Mouse (Mus musculus): ENCODE data around the gene Haao. TPM values are rescaled to one million over a fixed set of nuclear protein-coding genes. Genes with fewer than 3 reads are reported as not detected.

Haao gene
- polyA plus RNA-seq, 1 experiment from 2014 or later, result not detected

DNA sequence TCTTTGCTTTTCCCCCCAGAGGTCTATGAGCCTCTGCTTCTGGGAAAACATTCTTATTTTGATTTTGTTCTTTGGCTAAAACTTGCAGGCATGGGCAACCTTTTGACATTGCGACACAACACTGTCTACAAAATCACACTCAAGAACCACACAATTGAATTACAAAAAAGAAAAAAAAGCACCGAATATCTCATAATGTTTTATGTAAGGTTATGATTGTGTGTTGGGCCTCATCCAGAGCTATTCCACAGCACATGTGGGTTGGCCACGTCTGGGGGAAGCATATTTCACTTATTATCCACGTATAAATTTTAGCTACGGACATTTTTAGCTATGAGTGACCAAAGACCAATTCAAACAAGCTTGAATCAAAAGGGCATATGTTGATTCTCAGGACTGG is 38.0 kb upstream of the Haao start:
- DNase-seq (ENCODE audit: low read depth, low spot score) (no peak), ATAC-seq (no peak)
- ChIA-PET POLR2A (no interaction called here), CTCF (interaction anchor here (1.0 to 1.4 kb wide), 2 partner anchors 13 to 19 kb away, joined by 4 read pairs; no protein-coding TSS in a partner anchor)
- in situ Hi-C loops (cut with MboI; ENCODE audit: low pct_unique_long_range_greater_than_20kb), result no loop called here
- no peak for TF ChIP-seq CTCF (IDR thresholded peaks at IDR 0.05)
- H3K27me3 ChIP-seq, result no peaks in the 10 kb centered on the region

- no peaks in the 10 kb centered on the region for H3K27me3 ChIP-seq
- DNase-seq (ENCODE audit: low read depth, low spot score) (no peak), ATAC-seq (peak; percentile 26)
- ChIA-PET POLR2A (interaction anchor here (0.6 kb wide), 1 partner anchor 97 kb away, joined by 5 read pairs; no protein-coding TSS in a partner anchor), CTCF (interaction anchor here (1.0 to 3.1 kb wide), 4 partner anchors 10 to 19 kb away, joined by 3 to 11 read pairs (median 4); no protein-coding TSS in a partner anchor)
- no peak for TF ChIP-seq CTCF (IDR thresholded peaks at IDR 0.05)
- in situ Hi-C loops (cut with MboI; ENCODE audit: low pct_unique_long_range_greater_than_20kb), result no loop called here
These were observed 37.3 kb upstream of the Haao start for GRCm38 (mm10) chr17:83885021-83885582.

DNA sequence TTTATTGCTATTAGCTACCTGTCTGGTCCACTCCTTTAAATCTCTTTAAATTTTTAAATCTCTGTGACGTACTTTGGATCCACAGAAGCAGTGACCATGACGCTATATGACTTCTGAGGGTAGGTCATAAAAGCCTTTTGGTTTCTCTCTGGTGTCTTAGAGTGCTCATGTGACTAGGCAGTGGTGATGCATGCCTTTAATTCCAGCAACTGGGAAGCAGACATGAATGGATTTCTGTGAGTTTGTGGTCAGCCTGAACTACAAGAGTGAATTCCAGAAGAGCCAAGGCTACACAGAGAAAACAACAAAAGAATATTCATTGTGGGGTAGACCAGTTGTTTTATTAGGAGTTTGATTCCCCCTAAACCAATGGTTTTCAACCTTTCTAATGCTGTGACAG is 35.0 kb upstream of the Haao start:
- CTCF ChIA-PET, result interaction anchor here (1.0 to 3.1 kb wide), 3 partner anchors 10 to 21 kb away, joined by 4 to 11 read pairs (median 4); no protein-coding TSS in a partner anchor
- no peak for TF ChIP-seq CTCF (IDR thresholded peaks at IDR 0.05)
- no peak for DNase-seq (ENCODE audit: low read depth, low spot score)
- POLR2A ChIA-PET, result no interaction called here
- no peaks in the 10 kb centered on the region for H3K27me3 ChIP-seq
- in situ Hi-C loops (cut with MboI; ENCODE audit: low pct_unique_long_range_greater_than_20kb), result no loop called here
- ATAC-seq, result no peak

- CTCF ChIA-PET, result no interaction called here
- in situ Hi-C loops (cut with MboI; ENCODE audit: low pct_unique_long_range_greater_than_20kb), result no loop called here
- ATAC-seq (no peak), DNase-seq (ENCODE audit: low read depth, low spot score) (no peak)
- H3K27me3 ChIP-seq, result no peaks in the 10 kb centered on the region
- POLR2A ChIA-PET, result no interaction called here
- no peak for TF ChIP-seq CTCF (IDR thresholded peaks at IDR 0.05)
These were observed 33.3 kb upstream of the Haao start for GRCm38 (mm10) chr17:83881071-83881470.

GRCm38 (mm10) chr17:83880174-83880710 is 32.5 kb upstream of the Haao start:
- ChIA-PET CTCF (no interaction called here), POLR2A (no interaction called here)
- in situ Hi-C loops (cut with MboI; ENCODE audit: low pct_unique_long_range_greater_than_20kb), result no loop called here
- no peaks in the 10 kb centered on the region for H3K27me3 ChIP-seq
- no peak for TF ChIP-seq CTCF (IDR thresholded peaks at IDR 0.05)
- DNase-seq (ENCODE audit: low read depth, low spot score) (no peak), ATAC-seq (no peak)

- DNase-seq (ENCODE audit: low read depth, low spot score), result no peak
- no peak for TF ChIP-seq CTCF (IDR thresholded peaks at IDR 0.05)
- ChIA-PET CTCF (no interaction called here), POLR2A (no interaction called here)
- H3K27me3 ChIP-seq, result no peaks in the 10 kb centered on the region
- ATAC-seq, result no peak
- in situ Hi-C loops (cut with MboI; ENCODE audit: low pct_unique_long_range_greater_than_20kb), result no loop called here
These were observed 31.9 kb upstream of the Haao start for GRCm38 (mm10) chr17:83879631-83880030.

GRCm38 (mm10) chr17:83874610-83875009 is 26.8 kb upstream of the Haao start:
- ATAC-seq (no peak), DNase-seq (ENCODE audit: low read depth, low spot score) (no peak)
- TF ChIP-seq CTCF (IDR thresholded peaks at IDR 0.05), result no peak
- POLR2A ChIA-PET, result no interaction called here
- no peaks in the 10 kb centered on the region for H3K27me3 ChIP-seq
- CTCF ChIA-PET, result no interaction called here
- in situ Hi-C loops (cut with MboI; ENCODE audit: low pct_unique_long_range_greater_than_20kb), result loop anchor here (5.0 kb wide), 3 partner anchors 98 to 523 kb away; no protein-coding TSS in a partner anchor

GRCm38 (mm10) chr17:83873363-83874141 is 25.8 kb upstream of the Haao start:
- DNase-seq (ENCODE audit: low read depth, low spot score) (no peak), ATAC-seq (no peak)
- in situ Hi-C loops (cut with MboI; ENCODE audit: low pct_unique_long_range_greater_than_20kb), result loop anchor here (5.0 kb wide), 3 partner anchors 99 to 524 kb away; no protein-coding TSS in a partner anchor
- no peak for TF ChIP-seq CTCF (IDR thresholded peaks at IDR 0.05)
- ChIA-PET POLR2A (interaction anchor here (0.8 kb wide), 1 partner anchor 12 kb away, joined by 5 read pairs; no protein-coding TSS in a partner anchor), CTCF (interaction anchor here (0.6 to 2.1 kb wide), 13 partner anchors 10 to 546 kb away, joined by 3 to 11 read pairs (median 3); no protein-coding TSS in a partner anchor)
- H3K27me3 ChIP-seq, result no peaks in the 10 kb centered on the region

DNA sequence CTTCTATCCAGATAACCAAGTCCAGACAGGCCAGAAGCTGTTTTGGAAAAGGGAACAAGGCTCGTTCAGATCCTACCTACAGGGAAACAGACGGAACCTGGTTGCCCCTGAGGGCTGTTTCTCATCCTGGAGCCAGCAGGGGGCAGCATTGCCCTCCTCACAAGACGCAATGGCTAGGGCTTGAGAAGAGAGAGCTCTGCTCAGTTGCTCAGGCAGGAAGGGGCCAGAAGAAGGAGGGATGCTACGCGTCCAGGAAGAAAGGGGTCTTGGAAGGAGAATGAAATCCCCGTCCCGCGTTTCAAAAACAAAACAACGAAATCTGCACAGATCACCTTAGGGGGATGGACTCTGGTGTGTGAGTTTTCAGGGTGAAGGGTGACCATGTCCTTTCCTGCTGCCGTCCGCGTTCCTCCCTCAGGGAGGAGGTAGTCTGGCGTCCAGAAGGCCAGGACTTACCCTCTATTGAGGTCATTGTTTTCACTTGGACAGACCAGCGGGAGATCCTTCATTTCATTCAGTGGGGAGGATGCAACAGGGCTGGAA is 25.1 kb upstream of the Haao start:
- in situ Hi-C loops (cut with MboI; ENCODE audit: low pct_unique_long_range_greater_than_20kb), result loop anchor here (5.0 kb wide), 3 partner anchors 99 to 524 kb away; no protein-coding TSS in a partner anchor
- CTCF ChIA-PET, result interaction anchor here (0.6 to 2.1 kb wide), 13 partner anchors 11 to 546 kb away, joined by 3 to 11 read pairs (median 3); no protein-coding TSS in a partner anchor
- DNase-seq (ENCODE audit: low read depth, low spot score) (no peak), ATAC-seq (peak; percentile 61)
- TF ChIP-seq CTCF (IDR thresholded peaks at IDR 0.05), result peak; percentile 97
- H3K27me3 ChIP-seq, result no peaks in the 10 kb centered on the region
- POLR2A ChIA-PET, result no interaction called here

GRCm38 (mm10) chr17:83871354-83871753 is 23.6 kb upstream of the Haao start:
- H3K27me3 ChIP-seq, result no peaks in the 10 kb centered on the region
- DNase-seq (ENCODE audit: low read depth, low spot score) (no peak), ATAC-seq (no peak)
- CTCF ChIA-PET, result no interaction called here
- POLR2A ChIA-PET, result no interaction called here
- TF ChIP-seq CTCF (IDR thresholded peaks at IDR 0.05), result no peak
- in situ Hi-C loops (cut with MboI; ENCODE audit: low pct_unique_long_range_greater_than_20kb), result loop anchor here (5.0 kb wide), 3 partner anchors 101 to 526 kb away; no protein-coding TSS in a partner anchor

Data from Patski (cell line).